Mouse (Mus musculus): ENCODE data around the gene Creb3l1. TPM values are rescaled to one million over a fixed set of nuclear protein-coding genes. Genes with fewer than 3 reads are reported as not detected.

The Creb3l1 gene
- polyA plus RNA-seq (2012; rRNA removed) = 99.1 and 157 TPM in 2 replicates

GRCm38 (mm10) chr2:92024274-92024672 lies at the start of gene Creb3l1:
Creb3l1 (minus strand) TSS chr2:92024502.

GRCm38 (mm10) chr2:91975581-91976541 lies 48.4 kb downstream of the Creb3l1 start, which contains the start of gene Dgkz:
Dgkz (minus strand) TSS chr2:91975864.

GRCm38 (mm10) chr2:91945483-91945882 lies 78.8 kb downstream of the Creb3l1 start, which contains the start of gene Gm9821:
Gm9821 (plus strand) TSS chr2:91945703.

Other genes with a start within 250 kb of the Creb3l1 start
- 1.8 and 2.1 TPM in 2 replicates for gene Chrm4, start 97.3 kb downstream of the Creb3l1 start, polyA plus RNA-seq (2012; rRNA removed)
- 2.8 and 5.7 TPM in 2 replicates for gene Mdk, start 92.2 kb downstream of the Creb3l1 start, polyA plus RNA-seq (2012; rRNA removed)
- gene Gm9821, start 78.8 kb downstream of the Creb3l1 start, polyA plus RNA-seq (2012; rRNA removed) = not detected in 2 replicates
- gene Dgkz, start 48.6 kb downstream of the Creb3l1 start, polyA plus RNA-seq (2012; rRNA removed) = 274 and 282 TPM in 2 replicates
- gene Phf21a, start 68.6 kb upstream of the Creb3l1 start, polyA plus RNA-seq (2012; rRNA removed) = 24.6 and 25.5 TPM in 2 replicates